Mouse (Mus musculus): Measurements from ENCODE around the gene Gpc5.

DNA sequence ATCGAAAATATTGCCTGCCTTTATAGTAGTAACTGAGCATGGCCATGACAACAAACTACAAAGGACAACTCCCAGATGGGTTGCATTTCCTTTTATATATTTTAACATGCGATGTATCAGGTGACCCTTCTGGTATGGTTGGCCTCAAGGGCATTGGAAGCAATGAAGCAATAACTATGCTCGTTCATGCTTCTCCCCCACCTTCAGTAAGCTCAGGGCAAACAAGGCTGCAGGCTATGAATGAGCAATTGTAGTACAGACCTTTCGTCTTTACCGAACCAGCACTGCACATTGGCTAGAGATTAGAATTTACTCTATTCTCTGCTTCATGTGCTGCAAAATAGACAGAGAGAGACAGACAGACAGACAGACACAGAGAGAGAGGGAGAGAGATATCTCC lies 322.5 kb downstream of the Gpc5 start:
- TF ChIP-seq CTCF (IDR thresholded peaks at IDR 0.05; ENCODE audit: borderline replicate concordance, insufficient read depth, low read length) (no peak), POLR2A (IDR thresholded peaks at IDR 0.05; ENCODE audit: low read depth, low read length) (no peak)

All from embryonic fibroblast, embryonic 13.5 days (primary cell).